Mouse (Mus musculus) adrenal gland, postnatal 25 days (tissue): Measurements from ENCODE around the gene Hp. TPM values are rescaled to one million over a fixed set of nuclear protein-coding genes. Genes with fewer than 3 reads are reported as not detected.

Experiments
- DNase-seq: peaks from one replicate; pipeline ENCODE4 v3.0.0; 2021; ENCODE audit warnings: mixed read lengths
- total RNA-seq: library from RNA; stranded (reverse); gene quantifications from 2 replicates; pipeline ENCODE4 v1.2.3, GENCODE M21; 2021

Hp gene
- total RNA-seq, 1 experiment from 2014 or later: 78.2 TPM

DNA sequence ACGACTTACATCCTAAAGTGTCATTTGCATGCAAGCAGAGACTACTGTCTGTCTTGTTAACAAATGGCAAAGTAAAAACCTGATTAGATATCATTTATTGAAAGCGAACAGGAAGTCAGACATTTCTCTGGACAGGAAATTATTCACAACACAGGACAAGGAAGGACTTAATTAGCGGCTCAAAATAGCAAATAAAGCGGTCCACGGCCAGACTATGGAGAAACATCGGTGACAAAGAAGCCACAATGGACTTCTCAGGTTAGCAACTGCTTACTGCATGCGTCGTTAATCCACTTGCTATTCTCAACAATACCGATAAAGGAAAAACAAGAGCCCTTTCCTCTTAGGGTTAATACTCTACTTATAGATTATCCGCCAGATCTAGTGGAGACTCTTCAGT is 14.2 kb downstream of the Hp start:
- DNase-seq: no peak

DNA sequence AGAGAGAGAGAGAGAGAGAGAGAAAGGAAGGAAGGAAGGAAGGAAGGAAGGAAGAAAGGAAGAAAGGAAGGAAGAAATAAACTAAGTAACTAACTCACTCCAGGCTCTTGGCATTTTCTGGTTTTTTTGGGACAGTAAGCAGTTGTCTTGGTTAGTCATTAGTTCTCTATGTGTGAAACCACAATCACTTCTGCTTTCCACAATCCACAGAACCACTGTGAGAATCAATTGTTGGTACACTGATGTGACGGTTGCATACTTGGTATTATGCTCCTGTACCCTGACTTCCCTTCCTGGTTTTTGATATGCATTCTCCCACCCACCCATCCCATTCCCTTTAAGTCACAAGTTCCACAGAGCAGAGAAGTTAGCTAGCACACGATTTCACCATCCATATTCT is 15.1 kb downstream of the Hp start:
- DNase-seq: no peak

- DNase-seq: no peak
These were observed 27.3 kb downstream of the Hp start for GRCm38 (mm10) chr8:109551663-109552062.

DNA sequence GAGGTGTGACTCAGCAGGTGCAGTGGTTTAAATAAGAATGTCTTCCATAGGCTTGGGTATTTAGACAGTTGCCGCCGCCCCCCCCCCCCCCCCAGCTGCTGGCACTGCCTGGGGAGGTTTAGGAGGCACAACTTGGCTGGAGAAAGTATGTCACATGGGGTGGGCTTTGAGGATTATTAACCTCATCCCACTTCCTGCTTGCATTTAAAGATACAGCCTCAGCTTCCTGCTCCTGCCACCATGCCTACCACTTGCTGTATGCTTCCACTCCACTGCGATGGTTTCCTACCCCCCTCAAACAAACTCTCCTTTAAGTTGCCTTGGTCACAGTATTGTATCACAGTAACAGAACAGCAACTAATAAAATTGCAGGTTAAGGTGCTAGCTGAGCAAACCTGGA is 34.9 kb downstream of the Hp start:
- DNase-seq: no peak

GRCm38 (mm10) chr8:109542748-109543519 is 36.0 kb downstream of the Hp start:
- no peak for DNase-seq

- no peak for DNase-seq
These were observed 36.8 kb downstream of the Hp start for GRCm38 (mm10) chr8:109542165-109542564.

DNA sequence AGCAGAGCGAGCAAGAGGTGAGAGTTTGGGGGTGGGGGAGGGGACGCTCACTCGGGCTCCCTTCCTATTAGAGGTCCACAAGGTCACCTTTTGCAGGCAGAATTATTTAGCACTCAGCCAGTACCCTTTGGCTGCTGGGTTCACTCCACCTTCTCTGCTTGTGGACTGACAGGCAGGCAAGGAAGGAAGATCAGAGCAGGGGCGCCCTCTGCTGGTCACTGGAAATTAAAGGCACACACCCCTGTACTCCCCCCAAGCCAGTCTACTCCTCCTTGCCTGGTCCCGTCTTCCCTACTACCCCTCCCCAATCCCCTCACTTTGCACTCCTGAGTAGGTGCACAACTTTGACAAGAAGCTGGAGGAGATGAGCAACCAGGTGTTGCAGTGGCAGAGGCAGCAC is 42.3 kb downstream of the Hp start:
- peak; percentile 74 for DNase-seq

DNA sequence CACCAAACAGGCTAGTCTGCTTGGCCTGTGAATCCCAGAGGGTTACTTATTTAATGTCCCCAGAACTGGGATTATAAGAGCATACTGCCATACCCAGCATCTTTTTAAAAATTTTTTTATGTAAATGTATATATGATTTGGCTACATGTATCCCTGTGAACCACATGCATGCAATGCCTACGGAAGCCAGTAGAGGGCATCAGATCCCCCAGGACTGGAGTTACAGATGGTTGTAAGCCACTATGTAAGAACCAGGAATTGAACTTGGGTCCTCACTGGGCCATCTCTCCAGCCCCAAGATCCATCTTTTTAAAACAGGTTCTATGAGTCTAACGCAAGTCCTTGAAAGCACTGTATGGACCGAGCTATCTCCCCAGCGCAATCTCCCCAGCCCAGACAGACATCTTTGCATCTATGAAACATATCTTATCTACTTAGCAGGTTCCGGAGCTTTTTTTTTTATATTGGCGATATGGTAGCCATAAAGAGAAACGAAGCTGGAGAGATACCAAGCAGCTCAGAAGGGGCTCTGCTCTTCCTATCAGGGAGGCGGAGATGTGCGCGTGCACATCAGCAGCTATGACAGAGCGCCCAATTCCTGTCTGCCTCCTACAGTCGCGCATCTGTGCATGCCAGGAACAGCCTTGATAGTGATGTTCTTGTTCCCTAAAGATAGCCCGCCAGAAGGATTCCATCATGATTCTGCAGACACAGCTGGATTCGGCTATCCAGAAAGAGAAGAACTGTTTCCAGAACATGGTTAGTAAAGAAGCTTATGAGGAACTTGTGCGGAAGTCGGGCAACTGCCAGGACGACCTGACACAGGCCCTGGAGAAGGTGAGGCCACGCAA is 43.6 kb downstream of the Hp start:
- peak; percentile 49 for DNase-seq

Other genes with a start within 250 kb of the Hp start
- gene Pmfbp1, start 85.1 kb downstream of the Hp start, total RNA-seq: not detected in 2 replicates
- gene Dhx38, start 13.3 kb downstream of the Hp start, total RNA-seq: 27.9 and 29.1 TPM in 2 replicates
- gene Txnl4b, start 13.3 kb downstream of the Hp start, total RNA-seq: 13.1 and 16.2 TPM in 2 replicates
- 23.6 and 25.1 TPM in 2 replicates for gene Dhodh, start 29.5 kb upstream of the Hp start, total RNA-seq
- gene Pkd1l3, start 35.3 kb upstream of the Hp start, total RNA-seq: 0.06 TPM in 1 of 2 replicates, not detected in the other
- gene Ist1, start 114.1 kb upstream of the Hp start, total RNA-seq: 88.2 and 97.6 TPM in 2 replicates
- gene Zfp821, start 126.4 kb upstream of the Hp start, total RNA-seq: 10.8 and 13.3 TPM in 2 replicates
- 31.0 and 41.8 TPM in 2 replicates for gene Atxn1l, start 158.6 kb upstream of the Hp start, total RNA-seq
- 91.7 and 93.1 TPM in 2 replicates for gene Ap1g1, start 199.4 kb upstream of the Hp start, total RNA-seq